Mouse (Mus musculus): ENCODE data around the gene Tada1. TPM values are rescaled to one million over a fixed set of nuclear protein-coding genes. Genes with fewer than 3 reads are reported as not detected.
A peak's percentile ranks its signal among the peaks of the same experiment; 100 is the strongest.

Tada1 gene
- total and polyA plus RNA-seq, 2 experiments from 2014 or later: 66.3 to 82.0 TPM

DNA sequence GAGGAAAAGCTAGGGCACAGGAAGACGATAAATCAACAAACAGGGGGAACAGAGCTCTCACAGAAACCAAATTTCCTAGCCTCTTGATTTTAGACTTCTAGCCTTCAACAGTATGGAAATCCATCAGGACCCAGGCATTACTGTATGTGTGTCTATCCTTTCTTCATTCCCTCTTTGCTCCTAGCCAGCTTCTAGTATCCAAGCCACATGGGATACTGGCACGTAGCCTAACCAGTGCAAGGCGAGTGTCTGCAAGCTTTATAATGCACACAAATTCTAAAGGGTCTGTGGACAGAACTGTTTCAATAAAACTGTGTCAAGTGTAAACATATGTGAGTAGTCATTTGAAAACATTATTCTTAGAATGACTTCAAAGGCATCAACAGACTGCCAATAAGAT is 16.2 kb upstream of the Tada1 start:
- 66% methylated on average over 3 of the region's 3 CpGs for WGBS
- Histone ChIP-seq H3K36me3 (ENCODE audit: insufficient read depth) (no peaks in the 10 kb centered on the region), H3K4me2 (ENCODE audit: low read depth) (no peak overlapping the region), H3K27ac (ENCODE audit: low read depth, low read length) (no peak overlapping the region), H3K27me3 (ENCODE audit: insufficient read depth, low read length) (no peaks in the 10 kb centered on the region), H3K4me1 (ENCODE audit: insufficient read depth) (no peaks in the 10 kb centered on the region), H3K9me3 (ENCODE audit: low read length) (no peaks in the 10 kb centered on the region), H3K4me3 (ENCODE audit: low read depth, low read length) (no peak overlapping the region), H3K9ac (no peak overlapping the region)
- TF ChIP-seq CTCF (IDR thresholded peaks at IDR 0.05; ENCODE audit: low read depth): no peak
- ATAC-seq: no peak
- no peak for DNase-seq

DNA sequence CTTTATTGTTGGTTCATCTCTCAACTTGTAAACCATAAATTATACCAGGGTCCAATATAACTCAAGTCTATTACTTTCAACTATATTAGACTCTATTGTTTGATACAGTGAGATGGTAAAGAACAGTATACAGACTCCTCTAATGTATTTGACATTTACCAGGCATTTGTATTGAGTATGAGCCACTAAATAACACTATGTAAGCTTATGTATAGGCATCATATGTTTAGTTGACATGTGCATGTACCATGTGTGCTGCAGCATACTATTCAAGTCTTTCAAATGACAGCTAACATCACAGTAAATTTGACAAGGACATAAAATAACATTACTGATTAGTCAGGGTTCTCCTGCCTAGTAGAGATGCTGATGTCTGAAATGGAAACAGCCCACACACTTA is 15.8 kb upstream of the Tada1 start:
- no peak for ATAC-seq
- Histone ChIP-seq H3K36me3 (ENCODE audit: insufficient read depth) (no peaks in the 10 kb centered on the region), H3K9me3 (ENCODE audit: low read length) (no peaks in the 10 kb centered on the region), H3K4me2 (ENCODE audit: low read depth) (no peak overlapping the region), H3K4me1 (ENCODE audit: insufficient read depth) (no peaks in the 10 kb centered on the region), H3K27ac (ENCODE audit: low read depth, low read length) (no peak overlapping the region), H3K9ac (no peak overlapping the region), H3K27me3 (ENCODE audit: insufficient read depth, low read length) (no peaks in the 10 kb centered on the region), H3K4me3 (ENCODE audit: low read depth, low read length) (no peak overlapping the region)
- no peak for DNase-seq
- TF ChIP-seq CTCF (IDR thresholded peaks at IDR 0.05; ENCODE audit: low read depth): no peak

DNA sequence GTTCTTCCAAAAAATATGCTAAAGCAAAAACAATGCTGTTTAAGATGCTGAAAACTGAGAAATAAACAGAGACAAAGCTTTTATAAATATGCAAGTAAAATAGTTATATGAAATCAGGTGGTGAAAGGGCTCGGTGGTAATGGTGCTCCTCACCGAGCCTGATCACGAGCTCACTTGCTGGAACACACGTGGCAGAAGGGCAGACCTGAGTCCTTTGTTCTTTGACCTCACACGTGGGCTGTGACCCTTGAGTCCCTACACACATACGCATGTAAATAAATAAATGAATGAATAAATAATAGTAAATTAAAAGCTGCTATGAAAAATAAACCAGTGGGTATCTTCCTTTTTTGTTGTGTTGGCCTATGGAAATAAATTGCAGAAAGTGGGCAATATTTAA is 1.7 kb upstream of the Tada1 start:
- peaks cover 11% of the 10 kb centered on the region; the same call in 1 of the 2 replicates for H3K4me1 ChIP-seq (ENCODE audit: insufficient read depth)
- no peak overlapping the region for H3K4me3 ChIP-seq (ENCODE audit: low read depth, low read length)
- H3K27me3 ChIP-seq (ENCODE audit: insufficient read depth, low read length): no peaks in the 10 kb centered on the region
- ATAC-seq: no peak
- no peak overlapping the region for H3K4me2 ChIP-seq (ENCODE audit: low read depth)
- H3K9me3 ChIP-seq (ENCODE audit: low read length): no peaks in the 10 kb centered on the region
- no peak overlapping the region for H3K27ac ChIP-seq (ENCODE audit: low read depth, low read length)
- DNase-seq: no peak
- TF ChIP-seq CTCF (IDR thresholded peaks at IDR 0.05; ENCODE audit: low read depth): no peak
- 82% methylated on average over 6 of the region's 6 CpGs for WGBS
- no peak overlapping the region for H3K9ac ChIP-seq
- no peaks in the 10 kb centered on the region for H3K36me3 ChIP-seq (ENCODE audit: insufficient read depth)

DNA sequence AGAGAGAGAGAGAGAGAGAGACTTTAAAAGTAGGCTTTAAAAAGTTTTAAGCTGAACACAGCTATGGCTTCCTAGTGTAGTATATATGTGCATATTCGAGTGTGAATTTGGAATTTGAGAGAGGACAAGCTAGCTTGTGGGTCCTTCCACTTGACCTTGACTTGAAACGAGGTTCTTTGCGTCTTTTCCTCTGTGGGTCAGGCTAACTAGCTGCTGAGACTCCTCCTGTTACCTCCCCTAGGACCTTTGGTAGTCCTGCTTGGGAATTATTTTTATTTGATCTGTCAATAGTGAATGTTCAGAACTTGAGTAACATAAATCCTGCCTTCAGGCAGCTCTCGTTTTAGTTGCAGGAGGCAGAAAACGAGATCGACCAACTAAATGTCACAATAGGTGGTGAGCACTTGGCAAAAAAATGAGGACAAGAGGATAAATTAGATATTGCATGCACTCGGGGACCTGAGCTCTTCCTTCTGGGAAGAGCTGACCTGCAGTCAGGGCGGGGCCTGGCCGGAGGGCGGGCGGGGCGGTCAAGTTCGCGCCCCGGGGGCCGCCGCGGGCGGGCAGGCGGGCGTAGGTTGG is 375 bp upstream of the Tada1 start:
- Histone ChIP-seq H3K4me1 (ENCODE audit: insufficient read depth) (peaks cover 11% of the 10 kb centered on the region; the same call in 1 of the 2 replicates), H3K4me2 (ENCODE audit: low read depth) (peak overlapping the region; percentile 71), H3K27me3 (ENCODE audit: insufficient read depth, low read length) (no peaks in the 10 kb centered on the region), H3K27ac (ENCODE audit: low read depth, low read length) (peak overlapping the region; percentile 68), H3K4me3 (ENCODE audit: low read depth, low read length) (peak overlapping the region; percentile 98), H3K9ac (peak overlapping the region; percentile 63), H3K36me3 (ENCODE audit: insufficient read depth) (peaks cover 6% of the 10 kb centered on the region), H3K9me3 (ENCODE audit: low read length) (no peaks in the 10 kb centered on the region)
- peak; percentile 23; the same call in 1 of the 2 replicates for TF ChIP-seq CTCF (IDR thresholded peaks at IDR 0.05; ENCODE audit: low read depth)
- no peak; the same call in 1 of the 2 replicates for ATAC-seq
- 6% methylated on average over 21 of the region's 21 CpGs for WGBS
- DNase-seq: no peak

DNA sequence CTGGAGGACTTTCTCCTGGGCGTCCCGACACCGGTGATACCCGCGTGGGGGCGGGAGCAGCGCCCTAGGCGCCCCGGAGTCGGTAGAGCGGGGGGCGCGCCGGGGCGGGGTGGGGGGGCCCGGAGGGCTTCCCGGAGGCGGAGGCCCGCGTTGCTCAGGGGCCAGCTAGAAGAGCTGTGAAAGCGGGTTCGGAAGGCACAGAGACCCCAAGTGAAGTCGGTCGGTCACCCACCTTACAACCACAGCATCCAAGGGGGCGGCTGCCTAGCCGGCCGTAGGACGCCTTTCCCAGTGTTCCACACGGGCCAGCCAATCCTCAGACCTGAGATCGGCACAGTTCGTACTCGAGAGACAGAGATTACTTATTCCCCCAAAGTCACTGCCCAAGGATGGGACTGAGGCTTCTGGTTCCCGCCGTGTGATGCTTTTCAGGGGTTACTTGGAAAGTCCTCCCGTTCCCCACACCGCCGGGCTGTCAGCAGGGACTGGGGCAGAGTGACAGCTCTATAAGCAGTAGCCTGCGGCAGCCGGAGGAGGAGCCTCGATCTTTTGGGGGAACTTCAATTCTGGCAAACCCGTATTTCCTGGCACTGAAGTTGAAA is 834 bp downstream of the Tada1 start:
- under 1% methylated on average over 41 of the region's 41 CpGs for WGBS
- peaks cover 11% of the 10 kb centered on the region; the same call in 1 of the 2 replicates for H3K4me1 ChIP-seq (ENCODE audit: insufficient read depth)
- peak; percentile 74 for DNase-seq

DNA sequence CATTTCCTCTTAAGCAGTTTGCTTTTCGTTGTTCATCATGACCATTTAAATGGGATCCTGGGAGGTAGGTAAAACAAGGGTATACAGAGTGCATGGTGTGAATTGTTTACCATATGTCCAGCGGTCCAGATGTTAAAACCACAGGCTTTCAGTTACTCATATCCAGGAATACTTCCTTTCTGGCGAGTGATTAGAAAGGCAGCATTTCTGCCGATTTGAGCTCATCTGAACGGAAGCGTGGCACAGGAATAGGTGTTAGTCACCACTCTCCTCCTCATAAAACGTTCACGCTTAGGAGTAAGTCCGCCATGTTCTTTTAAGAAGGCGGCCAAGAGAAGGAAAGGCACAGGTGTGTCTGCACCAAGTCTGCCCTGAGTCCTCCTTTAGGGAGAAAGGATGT is 2.4 kb downstream of the Tada1 start:
- ATAC-seq (no peak), DNase-seq (no peak)
- 87% methylated on average over 10 of the region's 10 CpGs for WGBS
- TF ChIP-seq CTCF (IDR thresholded peaks at IDR 0.05; ENCODE audit: low read depth): no peak
- H3K27me3 ChIP-seq (ENCODE audit: insufficient read depth, low read length): no peaks in the 10 kb centered on the region
- H3K27ac ChIP-seq (ENCODE audit: low read depth, low read length): no peak overlapping the region
- peaks cover 27% of the 10 kb centered on the region for H3K36me3 ChIP-seq (ENCODE audit: insufficient read depth)
- H3K4me3 ChIP-seq (ENCODE audit: low read depth, low read length): no peak overlapping the region
- no peak overlapping the region; the same call in 1 of the 2 replicates for H3K4me2 ChIP-seq (ENCODE audit: low read depth)
- H3K9me3 ChIP-seq (ENCODE audit: low read length): no peaks in the 10 kb centered on the region
- H3K9ac ChIP-seq: no peak overlapping the region
- H3K4me1 ChIP-seq (ENCODE audit: insufficient read depth): peaks cover 11% of the 10 kb centered on the region; the same call in 1 of the 2 replicates

More for the DNA sequence above, 834 bp downstream of the Tada1 start:
- Histone ChIP-seq H3K27me3 (ENCODE audit: insufficient read depth, low read length) (no peaks in the 10 kb centered on the region), H3K36me3 (ENCODE audit: insufficient read depth) (peaks cover 12% of the 10 kb centered on the region), H3K4me3 (ENCODE audit: low read depth, low read length) (peak overlapping the region; percentile 98), H3K9ac (peak overlapping the region; percentile 95), H3K4me2 (ENCODE audit: low read depth) (peak overlapping the region; percentile 76), H3K9me3 (ENCODE audit: low read length) (no peaks in the 10 kb centered on the region), H3K27ac (ENCODE audit: low read depth, low read length) (peak overlapping the region; percentile 89)
- ATAC-seq: peak; percentile 19
- TF ChIP-seq CTCF (IDR thresholded peaks at IDR 0.05; ENCODE audit: low read depth): no peak; the same call in none of the 2 replicates

DNA sequence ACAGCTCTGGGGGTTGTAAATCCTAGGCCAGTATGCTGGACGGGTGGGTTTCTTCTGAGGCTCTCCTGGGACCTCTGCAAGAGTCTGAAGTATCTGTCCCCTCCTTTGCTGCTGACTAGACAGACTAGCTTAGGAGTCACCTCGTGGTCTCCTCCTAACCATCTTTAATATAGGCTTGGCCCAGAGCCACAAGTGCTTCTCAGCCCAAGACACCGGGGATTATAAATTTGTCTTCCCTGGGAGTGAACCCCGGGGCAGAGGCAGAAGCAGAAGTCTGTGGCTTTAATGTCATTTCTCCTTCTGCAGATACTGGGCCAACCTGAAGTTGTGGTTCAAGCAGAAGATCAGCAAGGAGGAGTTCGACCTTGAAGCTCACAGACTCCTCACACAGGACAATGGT is 2.9 kb downstream of the Tada1 start:
- Histone ChIP-seq H3K9me3 (ENCODE audit: low read length) (no peaks in the 10 kb centered on the region), H3K4me2 (ENCODE audit: low read depth) (no peak overlapping the region), H3K36me3 (ENCODE audit: insufficient read depth) (peaks cover 31% of the 10 kb centered on the region), H3K9ac (no peak overlapping the region), H3K27me3 (ENCODE audit: insufficient read depth, low read length) (no peaks in the 10 kb centered on the region), H3K27ac (ENCODE audit: low read depth, low read length) (no peak overlapping the region), H3K4me3 (ENCODE audit: low read depth, low read length) (no peak overlapping the region), H3K4me1 (ENCODE audit: insufficient read depth) (peaks cover 11% of the 10 kb centered on the region; the same call in 1 of the 2 replicates)
- 76% methylated on average over 5 of the region's 5 CpGs for WGBS
- DNase-seq (no peak), ATAC-seq (no peak)
- no peak for TF ChIP-seq CTCF (IDR thresholded peaks at IDR 0.05; ENCODE audit: low read depth)

Measured in forebrain, postnatal 0 days (tissue).